Mouse (Mus musculus): ENCODE measurements around the gene Tmeff1. TPM values are rescaled to one million over a fixed set of nuclear protein-coding genes. Genes with fewer than 3 reads are reported as not detected.

Gene Tmeff1
- polyA plus RNA-seq, 1 experiment: 1.3 TPM

GRCm38 (mm10) chr4:48590862-48591261 lies 5.9 kb downstream of the Tmeff1 start:
- Histone ChIP-seq H3K4me1 (replicated peaks; ENCODE audit: control insufficient read depth, insufficient read depth, low read length) (no peaks in the 10 kb centered on the region), H3K27me3 (ENCODE audit: control insufficient read depth, insufficient read depth, low read length) (no peaks in the 10 kb centered on the region; the same call in 1 of the 2 replicates), H3K4me3 (ENCODE audit: control insufficient read depth, insufficient read depth, low read length) (no peak overlapping the region), H3K27ac (ENCODE audit: control insufficient read depth, insufficient read depth, low read length) (no peak overlapping the region), H3K36me3 (ENCODE audit: control insufficient read depth, insufficient read depth, low read length) (no peaks in the 10 kb centered on the region)
- TF ChIP-seq POLR2A (IDR thresholded peaks at IDR 0.05; ENCODE audit: control insufficient read depth, extremely low read depth, insufficient read depth, low read length, poor library complexity) (no peak), CTCF (IDR thresholded peaks at IDR 0.05; ENCODE audit: borderline replicate concordance, control insufficient read depth, extremely low read depth, insufficient read depth, low read length, poor library complexity) (no peak)
- WGBS: 58% methylated on average over 7 of the region's 7 CpGs
- DNase-seq: no peak

- Histone ChIP-seq H3K27me3 (ENCODE audit: control insufficient read depth, insufficient read depth, low read length) (no peaks in the 10 kb centered on the region; the same call in 1 of the 2 replicates), H3K36me3 (ENCODE audit: control insufficient read depth, insufficient read depth, low read length) (no peaks in the 10 kb centered on the region), H3K27ac (ENCODE audit: control insufficient read depth, insufficient read depth, low read length) (no peak overlapping the region), H3K4me1 (replicated peaks; ENCODE audit: control insufficient read depth, insufficient read depth, low read length) (no peaks in the 10 kb centered on the region), H3K4me3 (ENCODE audit: control insufficient read depth, insufficient read depth, low read length) (no peak overlapping the region)
- TF ChIP-seq CTCF (IDR thresholded peaks at IDR 0.05; ENCODE audit: borderline replicate concordance, control insufficient read depth, extremely low read depth, insufficient read depth, low read length, poor library complexity) (no peak), POLR2A (IDR thresholded peaks at IDR 0.05; ENCODE audit: control insufficient read depth, extremely low read depth, insufficient read depth, low read length, poor library complexity) (no peak)
- DNase-seq: no peak
- 98% methylated on average over 3 of the region's 3 CpGs for WGBS
Observed at GRCm38 (mm10) chr4:48591390-48591789, 6.4 kb downstream of the Tmeff1 start.

- Histone ChIP-seq H3K27ac (ENCODE audit: control insufficient read depth, insufficient read depth, low read length) (no peak overlapping the region), H3K4me1 (replicated peaks; ENCODE audit: control insufficient read depth, insufficient read depth, low read length) (no peaks in the 10 kb centered on the region), H3K36me3 (ENCODE audit: control insufficient read depth, insufficient read depth, low read length) (no peaks in the 10 kb centered on the region), H3K27me3 (ENCODE audit: control insufficient read depth, insufficient read depth, low read length) (no peaks in the 10 kb centered on the region; the same call in 1 of the 2 replicates), H3K4me3 (ENCODE audit: control insufficient read depth, insufficient read depth, low read length) (no peak overlapping the region)
- TF ChIP-seq POLR2A (IDR thresholded peaks at IDR 0.05; ENCODE audit: control insufficient read depth, extremely low read depth, insufficient read depth, low read length, poor library complexity) (no peak), CTCF (IDR thresholded peaks at IDR 0.05; ENCODE audit: borderline replicate concordance, control insufficient read depth, extremely low read depth, insufficient read depth, low read length, poor library complexity) (no peak)
- 23% methylated on average over 5 of the region's 5 CpGs for WGBS
- no peak for DNase-seq
Observed at GRCm38 (mm10) chr4:48592328-48592727, 7.4 kb downstream of the Tmeff1 start.

DNA sequence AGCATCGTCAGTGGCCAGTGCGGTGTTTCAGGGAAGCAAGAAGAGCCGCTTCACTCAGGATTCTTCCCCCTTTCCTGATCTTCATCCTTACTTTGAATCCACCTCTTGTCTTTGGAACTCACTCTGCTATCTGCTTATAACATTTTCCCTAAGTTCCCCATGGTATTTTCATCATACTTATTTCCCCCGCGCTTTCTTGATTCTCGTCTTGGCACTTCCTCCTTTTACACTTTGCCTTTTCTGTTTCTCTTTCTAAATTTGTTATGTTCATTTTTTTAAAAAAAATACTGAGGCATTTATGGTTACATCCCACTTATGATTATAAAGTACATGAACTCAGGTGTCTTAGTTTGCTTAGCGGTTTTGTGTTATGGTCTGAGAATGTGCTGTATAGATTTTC lies 7.9 kb downstream of the Tmeff1 start:
- Histone ChIP-seq H3K27me3 (ENCODE audit: control insufficient read depth, insufficient read depth, low read length) (no peaks in the 10 kb centered on the region), H3K4me3 (ENCODE audit: control insufficient read depth, insufficient read depth, low read length) (no peak overlapping the region), H3K36me3 (ENCODE audit: control insufficient read depth, insufficient read depth, low read length) (no peaks in the 10 kb centered on the region), H3K4me1 (replicated peaks; ENCODE audit: control insufficient read depth, insufficient read depth, low read length) (no peaks in the 10 kb centered on the region), H3K27ac (ENCODE audit: control insufficient read depth, insufficient read depth, low read length) (no peak overlapping the region)
- 52% methylated on average over 7 of the region's 7 CpGs for WGBS
- DNase-seq: no peak
- no peak for TF ChIP-seq POLR2A (IDR thresholded peaks at IDR 0.05; ENCODE audit: control insufficient read depth, extremely low read depth, insufficient read depth, low read length, poor library complexity)

DNA sequence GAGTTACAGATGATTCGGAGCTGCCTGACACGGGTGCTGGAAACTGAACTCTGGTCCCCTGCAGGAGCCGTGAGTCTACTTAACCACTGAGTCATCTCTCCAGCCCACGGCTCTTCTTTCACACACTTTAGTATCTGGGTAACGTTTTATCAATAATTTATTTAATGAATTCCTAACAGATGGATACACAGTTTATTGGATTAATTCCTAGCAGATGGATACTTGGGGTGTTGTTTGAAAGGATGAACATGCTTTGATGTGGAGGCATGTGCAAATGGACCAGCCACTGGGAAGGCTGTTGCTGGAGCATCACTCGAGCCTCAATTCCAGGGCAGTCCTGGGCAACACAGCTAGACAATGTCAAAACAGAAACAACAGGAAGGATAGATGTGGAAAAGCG lies 11.1 kb downstream of the Tmeff1 start:
- TF ChIP-seq CTCF (IDR thresholded peaks at IDR 0.05; ENCODE audit: borderline replicate concordance, control insufficient read depth, extremely low read depth, insufficient read depth, low read length, poor library complexity) (no peak), POLR2A (IDR thresholded peaks at IDR 0.05; ENCODE audit: control insufficient read depth, extremely low read depth, insufficient read depth, low read length, poor library complexity) (no peak)
- H3K4me3 ChIP-seq (ENCODE audit: control insufficient read depth, insufficient read depth, low read length): no peak overlapping the region
- no peaks in the 10 kb centered on the region for H3K27me3 ChIP-seq (ENCODE audit: control insufficient read depth, insufficient read depth, low read length)
- H3K27ac ChIP-seq (ENCODE audit: control insufficient read depth, insufficient read depth, low read length): no peak overlapping the region
- no peaks in the 10 kb centered on the region for H3K36me3 ChIP-seq (ENCODE audit: control insufficient read depth, insufficient read depth, low read length)
- WGBS: 97% methylated on average over 7 of the region's 7 CpGs
- no peaks in the 10 kb centered on the region for H3K4me1 ChIP-seq (replicated peaks; ENCODE audit: control insufficient read depth, insufficient read depth, low read length)
- DNase-seq: no peak

DNA sequence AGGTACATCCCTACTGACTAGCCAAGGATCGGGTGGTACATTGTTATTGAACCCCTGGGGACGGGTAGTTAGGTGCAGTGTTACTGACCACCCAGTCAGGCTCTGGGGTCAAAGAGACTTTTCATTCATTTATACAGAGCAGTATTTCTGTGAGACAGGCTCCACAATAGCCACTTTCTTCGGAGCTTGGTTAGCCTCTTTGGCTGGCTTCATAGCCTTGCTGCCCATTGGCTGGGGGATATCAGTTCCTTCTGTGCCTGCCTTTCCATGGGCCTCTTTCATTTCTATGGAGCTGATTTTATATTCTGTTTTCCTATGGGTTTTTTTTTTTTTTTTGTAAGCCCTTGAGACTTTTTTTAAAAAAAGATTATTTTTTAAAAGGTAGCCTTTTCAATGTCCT lies 20.7 kb downstream of the Tmeff1 start:
- no peaks in the 10 kb centered on the region for H3K4me1 ChIP-seq (replicated peaks; ENCODE audit: control insufficient read depth, insufficient read depth, low read length)
- H3K36me3 ChIP-seq (ENCODE audit: control insufficient read depth, insufficient read depth, low read length): no peaks in the 10 kb centered on the region
- WGBS: 92% methylated on average over 3 of the region's 3 CpGs
- no peaks in the 10 kb centered on the region for H3K27me3 ChIP-seq (ENCODE audit: control insufficient read depth, insufficient read depth, low read length)
- no peak for DNase-seq
- H3K4me3 ChIP-seq (ENCODE audit: control insufficient read depth, insufficient read depth, low read length): no peak overlapping the region
- TF ChIP-seq POLR2A (IDR thresholded peaks at IDR 0.05; ENCODE audit: control insufficient read depth, extremely low read depth, insufficient read depth, low read length, poor library complexity) (no peak), CTCF (IDR thresholded peaks at IDR 0.05; ENCODE audit: borderline replicate concordance, control insufficient read depth, extremely low read depth, insufficient read depth, low read length, poor library complexity) (no peak)
- H3K27ac ChIP-seq (ENCODE audit: control insufficient read depth, insufficient read depth, low read length): no peak overlapping the region

- Histone ChIP-seq H3K27ac (ENCODE audit: control insufficient read depth, insufficient read depth, low read length) (no peak overlapping the region), H3K4me3 (ENCODE audit: control insufficient read depth, insufficient read depth, low read length) (no peak overlapping the region), H3K4me1 (replicated peaks; ENCODE audit: control insufficient read depth, insufficient read depth, low read length) (no peaks in the 10 kb centered on the region), H3K36me3 (ENCODE audit: control insufficient read depth, insufficient read depth, low read length) (no peaks in the 10 kb centered on the region), H3K27me3 (ENCODE audit: control insufficient read depth, insufficient read depth, low read length) (no peaks in the 10 kb centered on the region)
- TF ChIP-seq CTCF (IDR thresholded peaks at IDR 0.05; ENCODE audit: borderline replicate concordance, control insufficient read depth, extremely low read depth, insufficient read depth, low read length, poor library complexity) (no peak), POLR2A (IDR thresholded peaks at IDR 0.05; ENCODE audit: control insufficient read depth, extremely low read depth, insufficient read depth, low read length, poor library complexity) (no peak)
- no peak for DNase-seq
- WGBS: 93% methylated on average over 9 of the region's 9 CpGs
Observed at GRCm38 (mm10) chr4:48609485-48609884, 24.5 kb downstream of the Tmeff1 start.

All from thymus, adult 2 months (tissue).